Mouse (Mus musculus) small intestine, adult 2 months (tissue): ENCODE measurements around the gene Wdr90.

ENCODE experiments used
- CTCF ChIP-seq: fragments of 200-500 bp; IDR thresholded peaks from 2 replicates; pipeline ENCODE4 v1.5.1; 2012; ENCODE audit warnings: low read depth, mild to moderate bottlenecking, control low read depth, inconsistent platforms, low read length, moderate library complexity, mixed read lengths; ENCODE audit not compliant: insufficient replicate concordance, insufficient read length; ENCODE audit errors: extremely low read depth
- POLR2A ChIP-seq: fragments of 200-500 bp; IDR thresholded peaks from 2 replicates; pipeline ENCODE4 v1.6.1; 2012; ENCODE audit warnings: low read depth, mild to moderate bottlenecking, control low read depth, inconsistent platforms, low read length, moderate library complexity

DNA sequence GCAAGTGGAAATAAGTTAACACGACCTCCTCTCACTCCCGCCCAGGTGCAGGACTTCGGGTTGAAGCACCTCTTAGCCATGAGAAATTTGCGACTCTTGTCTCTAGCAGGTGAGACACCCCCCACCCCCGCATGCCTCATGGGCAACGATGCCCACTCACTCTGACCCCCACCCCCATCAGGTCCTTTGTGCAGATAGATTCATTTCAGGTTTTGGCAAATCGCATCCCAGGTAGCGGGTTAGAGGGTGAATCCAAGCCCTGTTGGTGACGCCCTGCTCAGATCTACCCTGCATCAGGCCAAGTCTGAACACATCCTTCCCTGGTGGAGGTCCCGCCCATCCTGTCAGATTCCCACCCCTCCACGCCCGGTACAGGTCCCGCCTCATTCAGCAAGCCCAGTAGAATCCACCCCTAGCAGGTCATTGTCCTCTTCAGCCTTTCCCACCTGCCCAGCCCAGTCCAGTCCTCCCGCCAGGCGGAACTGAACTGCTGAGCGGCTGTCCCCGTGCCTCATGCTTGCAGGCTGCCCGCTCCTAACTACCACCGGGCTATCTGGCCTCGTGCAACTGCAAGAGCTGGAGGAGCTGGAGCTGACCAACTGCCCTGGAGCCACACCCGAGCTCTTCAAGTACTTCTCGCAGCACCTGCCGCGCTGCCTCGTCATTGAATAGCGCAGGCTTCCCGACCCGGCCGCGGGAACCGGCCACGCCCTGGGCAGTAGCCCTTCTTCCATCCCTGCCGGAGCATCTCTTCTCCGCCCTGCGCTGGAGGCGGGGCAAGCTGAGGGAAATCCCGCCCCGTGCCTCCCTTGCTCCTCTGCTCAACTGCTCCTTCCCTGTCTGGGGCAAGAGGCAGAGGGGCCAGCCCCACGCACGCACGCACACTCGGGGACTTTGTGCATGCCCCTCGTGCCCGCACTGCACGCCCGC is 42.2 kb downstream of the Wdr90 start:
- no peak for TF ChIP-seq CTCF
- TF ChIP-seq POLR2A: no peak
